Mouse (Mus musculus) spleen, adult 2 months (tissue): ENCODE data around the gene Gm5105. TPM values are rescaled to one million over a fixed set of nuclear protein-coding genes. Genes with fewer than 3 reads are reported as not detected.

ENCODE experiments used
- DNase-seq, 2 experiments: peaks; one replicate each; pipeline versions ENCODE4 v3.0.0 to v3.0.0-alpha.2; 2012 to 2021; ENCODE audit warnings: low spot score in 2 of 2, low read depth in 1 of 2
- H3K27ac ChIP-seq: fragments of 200-500 bp; 2 replicates; pipeline ENCODE4 v1.5.1; 2012; ENCODE audit warnings: low read length, inconsistent platforms; ENCODE audit not compliant: insufficient read depth
- H3K27me3 ChIP-seq: fragments of 200-500 bp; 2 replicates; pipeline ENCODE4 v1.6.1; 2012; ENCODE audit warnings: mild to moderate bottlenecking, moderate library complexity, low read length, inconsistent platforms; ENCODE audit not compliant: control insufficient read depth, insufficient read depth
- H3K36me3 ChIP-seq: fragments of 200-500 bp; 2 replicates; pipeline ENCODE4 v1.6.1; 2012; ENCODE audit warnings: mild to moderate bottlenecking, low read length, inconsistent platforms; ENCODE audit not compliant: control insufficient read depth, insufficient read depth
- H3K4me1 ChIP-seq: fragments of 200-500 bp; 2 replicates; pipeline ENCODE4 v1.6.1; 2011; ENCODE audit warnings: inconsistent platforms; ENCODE audit not compliant: control insufficient read depth, insufficient read depth, insufficient read length
- H3K4me3 ChIP-seq: fragments of 200-500 bp; 2 replicates; pipeline ENCODE4 v1.5.1; 2011; ENCODE audit warnings: mild to moderate bottlenecking, inconsistent platforms; ENCODE audit not compliant: insufficient read depth, insufficient read length; ENCODE audit errors: extremely low read depth
- CTCF ChIP-seq: fragments of 200-500 bp; IDR thresholded peaks from 2 replicates; pipeline ENCODE4 v1.5.1; 2011; ENCODE audit warnings: mild to moderate bottlenecking, inconsistent platforms; ENCODE audit not compliant: insufficient read depth, insufficient read length, insufficient replicate concordance; ENCODE audit errors: extremely low read depth
- POLR2A ChIP-seq: fragments of 200-500 bp; IDR thresholded peaks from 2 replicates; pipeline ENCODE4 v1.6.1; 2011; ENCODE audit warnings: low read depth, low read length, inconsistent platforms
- WGBS: fragments of 180-500 bp; shearing (Covaris S2); methylation state at CpG from one replicate; pipeline ENCODE4 v1.1.7; 2018; 5-methylcytosine and 5-hydroxymethylcytosine counted together
- polyA plus RNA-seq: library from polyadenylated mRNA; depleted of rRNA; stranded (reverse); fragments of >200 nt; gene quantifications from 2 replicates; pipeline ENCODE4 v1.2.3, GENCODE M21; 2012

Gene Gm5105
- polyA plus RNA-seq, 1 experiment, result not detected

- Histone ChIP-seq H3K4me1 (no peaks in the 10 kb centered on the region), H3K27me3 (no peaks in the 10 kb centered on the region), H3K36me3 (no peaks in the 10 kb centered on the region), H3K4me3 (no peak overlapping the region), H3K27ac (no peak overlapping the region)
- 79% methylated on average over 6 of the region's 6 CpGs for WGBS
- DNase-seq, result no peak
- TF ChIP-seq POLR2A, result no peak
- TF ChIP-seq CTCF, result no peak
Measured at GRCm38 (mm10) chr3:138008152-138008551, 59.0 kb downstream of the Gm5105 start.

- no peaks in the 10 kb centered on the region for H3K36me3 ChIP-seq
- DNase-seq, result no peak
- peaks cover 3% of the 10 kb centered on the region for H3K4me1 ChIP-seq
- no peak for TF ChIP-seq CTCF
- TF ChIP-seq POLR2A, result no peak
- H3K4me3 ChIP-seq, result no peak overlapping the region
- WGBS, result 18% methylated on average over 3 of the region's 3 CpGs
- no peak overlapping the region for H3K27ac ChIP-seq
- H3K27me3 ChIP-seq, result no peaks in the 10 kb centered on the region
Measured at GRCm38 (mm10) chr3:138006896-138007295, 60.3 kb downstream of the Gm5105 start.

GRCm38 (mm10) chr3:138003264-138003663, 63.9 kb downstream of the Gm5105 start:
- TF ChIP-seq POLR2A (no peak), CTCF (no peak)
- DNase-seq, result no peak
- 78% methylated on average over 7 of the region's 7 CpGs for WGBS

DNA sequence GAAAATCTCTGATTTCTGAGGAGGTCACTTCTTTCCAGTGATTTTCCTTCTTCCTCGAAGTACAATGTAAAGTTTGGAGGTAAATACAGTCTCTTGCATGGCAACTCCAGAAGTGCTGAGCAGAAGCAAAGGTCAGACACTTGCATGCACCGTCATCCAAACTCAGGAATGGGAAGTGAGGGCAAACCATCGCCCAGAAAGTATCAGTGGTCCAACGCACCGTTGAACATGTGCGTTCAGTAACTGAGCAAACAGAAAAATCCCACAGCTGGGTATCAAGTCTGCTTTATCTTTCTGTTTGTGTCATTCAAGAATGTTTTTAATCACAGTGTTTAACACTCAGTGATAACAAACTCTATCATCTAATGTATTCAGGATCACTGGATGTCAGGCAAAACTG, 64.6 kb downstream of the Gm5105 start:
- 18% methylated on average over 6 of the region's 6 CpGs for WGBS
- Histone ChIP-seq H3K36me3 (no peaks in the 10 kb centered on the region), H3K4me1 (peaks cover 10% of the 10 kb centered on the region), H3K4me3 (no peak overlapping the region), H3K27me3 (no peaks in the 10 kb centered on the region), H3K27ac (no peak overlapping the region)
- TF ChIP-seq CTCF (no peak), POLR2A (no peak)
- DNase-seq, result no peak

More at GRCm38 (mm10) chr3:138003264-138003663, 63.9 kb downstream of the Gm5105 start:
- Histone ChIP-seq H3K27me3 (no peaks in the 10 kb centered on the region), H3K4me3 (no peak overlapping the region), H3K36me3 (no peaks in the 10 kb centered on the region), H3K4me1 (peaks cover 10% of the 10 kb centered on the region), H3K27ac (no peak overlapping the region)

DNA sequence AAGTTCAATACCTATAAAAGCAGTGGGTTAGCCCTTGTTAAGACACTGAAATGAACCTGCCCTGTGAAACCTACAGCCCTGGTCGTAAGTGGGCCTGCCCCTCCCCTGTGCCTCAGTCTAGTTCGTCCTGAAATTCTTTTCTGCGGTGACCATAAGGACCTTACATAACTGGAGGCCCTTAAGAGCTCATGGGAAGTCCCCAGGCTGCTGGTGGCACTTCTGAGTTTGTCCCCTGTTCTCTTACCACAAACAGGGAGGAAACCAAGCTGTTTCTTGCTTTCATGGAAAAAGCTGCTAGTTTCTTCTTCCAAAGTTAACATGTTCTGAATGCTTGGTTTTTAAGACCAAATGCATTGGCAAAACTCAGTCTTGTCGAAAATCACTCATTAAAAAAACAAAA, 65.3 kb downstream of the Gm5105 start:
- 15% methylated on average over 4 of the region's 4 CpGs for WGBS
- H3K27me3 ChIP-seq, result no peaks in the 10 kb centered on the region
- H3K36me3 ChIP-seq, result no peaks in the 10 kb centered on the region
- no peak overlapping the region for H3K27ac ChIP-seq
- H3K4me3 ChIP-seq, result no peak overlapping the region
- TF ChIP-seq CTCF (no peak), POLR2A (no peak)
- H3K4me1 ChIP-seq, result peaks cover 10% of the 10 kb centered on the region
- DNase-seq, result no peak

DNA sequence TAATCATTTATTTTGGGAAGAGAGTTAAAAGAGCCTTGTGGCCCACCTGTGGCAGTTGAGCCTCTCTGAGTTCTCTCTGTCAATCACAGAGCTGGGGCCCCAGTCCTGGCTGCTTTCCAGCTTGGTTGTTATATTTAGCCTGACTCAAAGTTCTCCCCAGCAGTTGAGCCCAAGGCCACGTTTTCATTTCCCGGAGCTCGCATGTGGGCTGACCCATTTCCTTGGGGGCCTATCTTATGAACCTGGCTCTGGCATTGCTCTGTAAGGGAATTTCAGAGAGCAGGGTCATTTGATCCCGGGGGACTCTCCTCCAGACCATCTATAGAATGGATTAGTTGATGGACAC, 66.5 kb downstream of the Gm5105 start:
- H3K27me3 ChIP-seq, result no peaks in the 10 kb centered on the region
- H3K4me1 ChIP-seq, result peaks cover 10% of the 10 kb centered on the region
- 10% methylated on average over 4 of the region's 4 CpGs for WGBS
- TF ChIP-seq CTCF, result no peak
- TF ChIP-seq POLR2A, result no peak
- H3K4me3 ChIP-seq, result no peak overlapping the region
- DNase-seq, result no peak
- H3K36me3 ChIP-seq, result no peaks in the 10 kb centered on the region
- no peak overlapping the region for H3K27ac ChIP-seq

DNA sequence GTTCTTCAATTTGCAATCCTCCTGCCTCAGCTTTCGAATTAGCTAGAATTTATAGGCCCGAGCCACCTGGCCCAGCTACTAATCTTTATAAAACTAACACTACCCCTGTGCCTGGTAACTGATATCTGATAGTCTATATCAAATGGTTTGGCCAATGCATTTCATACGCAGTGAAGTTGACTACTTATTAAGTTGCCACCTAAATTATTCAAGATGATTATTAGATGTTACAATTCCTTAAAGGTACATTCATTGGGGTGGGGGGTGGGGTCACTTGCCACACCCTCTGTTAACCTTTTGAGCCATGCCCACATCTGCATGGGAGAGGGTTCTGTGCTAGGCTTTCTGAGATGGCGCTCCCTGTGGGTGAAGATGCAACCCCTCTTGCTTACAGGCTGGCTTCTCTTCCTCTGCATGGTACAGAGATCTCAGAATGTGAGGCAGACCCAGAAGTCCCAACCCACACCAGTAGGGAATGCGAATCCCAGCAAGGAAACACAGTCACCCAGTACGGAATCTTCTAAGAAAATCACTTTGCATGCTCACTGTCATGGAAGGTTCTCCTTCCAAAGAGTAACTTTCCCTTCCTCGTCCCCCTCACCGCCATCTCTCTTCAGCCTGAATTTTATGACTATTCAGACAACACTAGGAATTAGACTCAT, 67.0 kb downstream of the Gm5105 start:
- H3K27me3 ChIP-seq, result no peaks in the 10 kb centered on the region
- TF ChIP-seq CTCF, result no peak
- TF ChIP-seq POLR2A, result no peak
- 77% methylated on average over 8 of the region's 8 CpGs for WGBS

More for the DNA sequence above, 67.0 kb downstream of the Gm5105 start:
- Histone ChIP-seq H3K36me3 (no peaks in the 10 kb centered on the region), H3K4me3 (no peak overlapping the region), H3K4me1 (peaks cover 10% of the 10 kb centered on the region), H3K27ac (no peak overlapping the region)
- no peak for DNase-seq
